Mouse (Mus musculus): ENCODE data around the gene Zzz3. TPM values are rescaled to one million over a fixed set of nuclear protein-coding genes. Genes with fewer than 3 reads are reported as not detected.

Gene Zzz3
- polyA plus RNA-seq, 1 experiment = 77.3 TPM

- H3K4me3 ChIP-seq (ENCODE audit: insufficient read depth, low read length) = no peak overlapping the region
- no peak overlapping the region for H3K27ac ChIP-seq (ENCODE audit: insufficient read depth, low read length)
- peaks cover 6% of the 10 kb centered on the region; the same call in 1 of the 2 replicates for H3K4me1 ChIP-seq (ENCODE audit: control insufficient read depth, insufficient read depth, low read length)
- no peak for TF ChIP-seq CTCF (IDR thresholded peaks at IDR 0.05; ENCODE audit: borderline replicate concordance, insufficient read depth, low read length)
- TF ChIP-seq POLR2A (IDR thresholded peaks at IDR 0.05; ENCODE audit: low read depth, low read length) = no peak
These were observed 5.2 kb downstream of the Zzz3 start for GRCm38 (mm10) chr3:152400441-152400840.

GRCm38 (mm10) chr3:152400875-152401274 lies 5.6 kb downstream of the Zzz3 start:
- no peak overlapping the region for H3K4me3 ChIP-seq (ENCODE audit: insufficient read depth, low read length)
- peaks cover 6% of the 10 kb centered on the region; the same call in 1 of the 2 replicates for H3K4me1 ChIP-seq (ENCODE audit: control insufficient read depth, insufficient read depth, low read length)
- TF ChIP-seq POLR2A (IDR thresholded peaks at IDR 0.05; ENCODE audit: low read depth, low read length) (no peak), CTCF (IDR thresholded peaks at IDR 0.05; ENCODE audit: borderline replicate concordance, insufficient read depth, low read length) (no peak)
- no peak overlapping the region for H3K27ac ChIP-seq (ENCODE audit: insufficient read depth, low read length)

GRCm38 (mm10) chr3:152401964-152402670 lies 6.8 kb downstream of the Zzz3 start:
- peaks cover 10% of the 10 kb centered on the region; the same call in 1 of the 2 replicates for H3K4me1 ChIP-seq (ENCODE audit: control insufficient read depth, insufficient read depth, low read length)
- peak overlapping the region; percentile 97 for H3K27ac ChIP-seq (ENCODE audit: insufficient read depth, low read length)
- TF ChIP-seq CTCF (IDR thresholded peaks at IDR 0.05; ENCODE audit: borderline replicate concordance, insufficient read depth, low read length) (no peak), POLR2A (IDR thresholded peaks at IDR 0.05; ENCODE audit: low read depth, low read length) (no peak)
- H3K4me3 ChIP-seq (ENCODE audit: insufficient read depth, low read length) = no peak overlapping the region

- Histone ChIP-seq H3K4me1 (ENCODE audit: control insufficient read depth, insufficient read depth, low read length) (peaks cover 10% of the 10 kb centered on the region; the same call in 1 of the 2 replicates), H3K27ac (ENCODE audit: insufficient read depth, low read length) (peak overlapping the region; percentile 97), H3K4me3 (ENCODE audit: insufficient read depth, low read length) (no peak overlapping the region)
- TF ChIP-seq POLR2A (IDR thresholded peaks at IDR 0.05; ENCODE audit: low read depth, low read length) (no peak), CTCF (IDR thresholded peaks at IDR 0.05; ENCODE audit: borderline replicate concordance, insufficient read depth, low read length) (no peak)
These were observed 7.4 kb downstream of the Zzz3 start for GRCm38 (mm10) chr3:152402671-152403066.

- Histone ChIP-seq H3K27ac (ENCODE audit: insufficient read depth, low read length) (no peak overlapping the region), H3K4me3 (ENCODE audit: insufficient read depth, low read length) (no peak overlapping the region), H3K4me1 (ENCODE audit: control insufficient read depth, insufficient read depth, low read length) (peaks cover 10% of the 10 kb centered on the region; the same call in 1 of the 2 replicates)
- TF ChIP-seq POLR2A (IDR thresholded peaks at IDR 0.05; ENCODE audit: low read depth, low read length) (no peak), CTCF (IDR thresholded peaks at IDR 0.05; ENCODE audit: borderline replicate concordance, insufficient read depth, low read length) (no peak)
These were observed 8.6 kb downstream of the Zzz3 start for GRCm38 (mm10) chr3:152403827-152404226.

GRCm38 (mm10) chr3:152405420-152405819 lies 10.1 kb downstream of the Zzz3 start:
- no peak overlapping the region for H3K4me3 ChIP-seq (ENCODE audit: insufficient read depth, low read length)
- H3K27ac ChIP-seq (ENCODE audit: insufficient read depth, low read length) = no peak overlapping the region
- peaks cover 10% of the 10 kb centered on the region; the same call in 1 of the 2 replicates for H3K4me1 ChIP-seq (ENCODE audit: control insufficient read depth, insufficient read depth, low read length)
- TF ChIP-seq POLR2A (IDR thresholded peaks at IDR 0.05; ENCODE audit: low read depth, low read length) (no peak), CTCF (IDR thresholded peaks at IDR 0.05; ENCODE audit: borderline replicate concordance, insufficient read depth, low read length) (no peak)

GRCm38 (mm10) chr3:152405978-152406640 lies 10.8 kb downstream of the Zzz3 start:
- no peak overlapping the region for H3K4me3 ChIP-seq (ENCODE audit: insufficient read depth, low read length)
- H3K27ac ChIP-seq (ENCODE audit: insufficient read depth, low read length) = no peak overlapping the region
- H3K4me1 ChIP-seq (ENCODE audit: control insufficient read depth, insufficient read depth, low read length) = peaks cover 10% of the 10 kb centered on the region; the same call in 1 of the 2 replicates
- TF ChIP-seq POLR2A (IDR thresholded peaks at IDR 0.05; ENCODE audit: low read depth, low read length) (no peak), CTCF (IDR thresholded peaks at IDR 0.05; ENCODE audit: borderline replicate concordance, insufficient read depth, low read length) (no peak)

- Histone ChIP-seq H3K27ac (ENCODE audit: insufficient read depth, low read length) (no peak overlapping the region), H3K4me3 (ENCODE audit: insufficient read depth, low read length) (no peak overlapping the region), H3K4me1 (ENCODE audit: control insufficient read depth, insufficient read depth, low read length) (peaks cover 4% of the 10 kb centered on the region; the same call in 1 of the 2 replicates)
- TF ChIP-seq CTCF (IDR thresholded peaks at IDR 0.05; ENCODE audit: borderline replicate concordance, insufficient read depth, low read length) (no peak), POLR2A (IDR thresholded peaks at IDR 0.05; ENCODE audit: low read depth, low read length) (no peak)
These were observed 15.8 kb downstream of the Zzz3 start for GRCm38 (mm10) chr3:152410980-152411551.

GRCm38 (mm10) chr3:152412362-152412761 lies 17.1 kb downstream of the Zzz3 start:
- Histone ChIP-seq H3K27ac (ENCODE audit: insufficient read depth, low read length) (no peak overlapping the region), H3K4me3 (ENCODE audit: insufficient read depth, low read length) (no peak overlapping the region), H3K4me1 (ENCODE audit: control insufficient read depth, insufficient read depth, low read length) (no peaks in the 10 kb centered on the region; the same call in 1 of the 2 replicates)
- TF ChIP-seq CTCF (IDR thresholded peaks at IDR 0.05; ENCODE audit: borderline replicate concordance, insufficient read depth, low read length) = no peak
- TF ChIP-seq POLR2A (IDR thresholded peaks at IDR 0.05; ENCODE audit: low read depth, low read length) = no peak
